Mouse (Mus musculus) layer of hippocampus, adult 9-10 months (tissue): Measurements from ENCODE around the gene Raet1e.
"Not testable (repeated sequence)": the region's sequence is repeated elsewhere in the genome, so short reads cannot be mapped to it uniquely, and the experiment has no call there.

Experiments used
- DNase-seq: peaks from one replicate; pipeline ENCODE4 v3.0.0; 2022; ENCODE audit warnings: low spot score

Gene Raet1e

DNA sequence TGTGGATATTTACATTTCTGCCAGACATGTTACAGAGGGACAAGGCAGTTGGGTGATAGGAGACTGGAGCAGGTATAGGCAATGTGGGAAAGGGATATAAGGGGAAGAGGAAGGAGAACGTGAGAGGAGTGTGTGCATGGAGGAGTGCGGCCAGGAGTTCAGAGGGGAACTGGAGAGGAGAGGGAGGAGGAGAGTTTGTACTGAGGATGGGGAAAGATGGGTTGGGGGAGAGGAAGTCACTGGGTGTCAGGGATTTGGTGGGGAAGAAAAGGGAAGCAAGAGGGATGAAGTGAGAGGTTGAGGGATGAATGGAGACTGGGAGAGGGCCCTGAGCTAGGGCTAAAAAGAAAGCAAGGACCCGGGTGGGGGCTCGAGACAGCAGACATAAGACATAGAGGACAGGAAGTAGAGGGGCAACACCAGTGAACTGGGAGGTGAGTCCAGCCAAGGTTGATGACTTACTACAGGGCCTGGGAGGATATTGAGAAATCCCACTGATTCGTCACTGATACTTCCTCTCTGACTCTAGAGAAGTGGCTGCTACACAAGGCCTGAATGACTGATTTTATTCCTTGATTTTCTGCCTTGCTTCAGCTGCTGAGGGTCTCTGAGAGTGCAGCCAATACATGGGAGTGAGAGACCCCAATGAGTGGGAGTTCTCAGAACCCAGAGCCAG lies 7.1 kb downstream of the Raet1e start:
- DNase-seq, result not testable (repeated sequence)

DNA sequence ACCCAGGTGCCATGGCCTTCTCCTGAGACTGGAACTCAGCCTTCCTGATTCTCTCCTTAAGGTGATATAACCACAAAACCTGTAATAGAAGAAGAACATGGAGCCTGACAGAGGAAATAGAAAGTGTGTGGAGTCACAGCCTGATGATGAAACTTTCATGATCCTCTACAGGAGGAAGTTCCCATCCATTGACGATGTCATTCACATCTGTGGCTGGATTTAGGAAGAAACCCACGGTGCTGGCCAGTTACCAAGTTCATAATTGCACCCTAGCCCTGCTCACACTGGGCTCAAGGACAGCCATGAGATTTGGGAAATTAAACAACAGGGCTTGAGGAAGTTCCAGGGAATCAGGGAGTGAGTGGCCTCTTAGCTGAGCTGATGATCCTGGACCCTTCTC lies 7.7 kb downstream of the Raet1e start:
- not testable (repeated sequence) for DNase-seq

DNA sequence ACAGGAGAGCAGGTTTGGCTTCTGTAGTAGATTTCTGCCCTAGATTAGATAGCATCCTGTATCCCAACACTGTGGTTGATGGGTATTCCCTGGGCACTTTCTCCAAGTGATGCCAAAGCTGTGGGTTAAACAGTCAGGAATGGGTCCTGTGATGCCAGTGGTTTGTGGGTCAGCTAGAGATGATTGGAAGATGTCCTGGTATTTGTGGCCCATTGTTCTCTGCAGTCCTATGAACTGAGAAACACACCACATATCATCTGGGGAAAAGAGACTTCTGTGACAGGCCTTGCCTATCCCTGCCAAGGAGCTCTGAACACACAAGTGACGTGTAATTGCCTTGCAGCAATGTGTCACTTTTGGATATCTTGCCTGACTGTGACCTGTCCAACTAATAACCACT lies 8.7 kb downstream of the Raet1e start:
- DNase-seq, result not testable (repeated sequence)

DNA sequence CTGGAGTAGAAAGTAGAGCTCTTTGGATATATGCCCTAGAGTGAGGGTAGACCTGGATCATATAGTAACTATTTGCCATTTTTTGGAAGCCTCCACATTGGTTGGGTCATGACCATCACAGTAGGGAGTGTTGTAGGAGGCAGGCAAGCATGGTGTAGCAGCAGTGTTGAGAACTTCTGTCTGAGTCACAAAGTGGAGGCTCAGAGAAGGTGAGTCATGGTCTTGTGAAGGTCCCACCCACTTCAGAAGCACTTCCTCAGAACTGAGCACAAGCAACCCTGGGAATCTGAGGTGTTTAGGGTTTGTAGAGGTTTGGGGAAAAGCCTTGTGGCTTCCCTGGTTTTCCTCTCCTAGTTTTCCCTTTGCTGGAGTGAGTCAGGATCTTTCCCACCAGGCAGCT lies 10.7 kb downstream of the Raet1e start:
- not testable (repeated sequence) for DNase-seq

DNA sequence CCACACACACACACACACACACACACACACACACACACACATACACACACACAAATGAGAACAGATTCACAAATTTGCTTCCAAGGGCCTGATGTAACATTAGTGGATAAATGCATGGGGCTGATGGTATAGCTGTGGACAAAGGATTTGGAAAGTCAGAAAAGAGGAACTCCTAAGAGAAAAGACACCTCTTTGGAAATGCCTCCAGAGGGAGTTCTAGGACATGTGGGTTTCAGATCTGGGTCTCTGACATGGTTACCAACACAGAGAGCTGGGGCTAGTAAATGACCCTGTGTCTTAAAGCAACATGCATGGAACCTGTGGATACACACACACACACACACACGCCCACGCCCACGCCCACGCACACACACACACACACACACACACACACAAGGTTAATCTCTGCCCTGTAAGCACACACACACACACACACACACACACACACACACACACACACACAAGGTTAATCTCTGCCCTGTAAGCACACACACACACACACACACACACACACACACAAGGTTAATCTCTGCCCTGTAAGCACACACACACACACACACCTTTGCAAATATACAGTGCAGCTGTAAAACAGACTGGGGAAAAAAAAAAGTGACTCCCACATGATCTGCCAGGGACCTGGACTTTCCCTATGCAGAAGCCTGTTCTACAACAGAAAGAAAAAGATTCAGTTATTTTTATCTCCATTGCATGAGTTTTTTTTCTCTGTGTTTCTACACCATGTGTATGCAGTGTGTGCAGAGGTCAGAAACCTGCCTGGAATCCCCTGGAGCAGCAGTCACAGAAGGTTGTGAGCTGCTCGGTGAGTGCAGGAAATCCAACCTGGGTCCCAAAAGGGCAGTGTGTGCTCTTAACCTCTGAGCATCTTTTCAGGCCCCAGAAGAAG lies 14.3 kb downstream of the Raet1e start:
- DNase-seq, result not testable (repeated sequence)

DNA sequence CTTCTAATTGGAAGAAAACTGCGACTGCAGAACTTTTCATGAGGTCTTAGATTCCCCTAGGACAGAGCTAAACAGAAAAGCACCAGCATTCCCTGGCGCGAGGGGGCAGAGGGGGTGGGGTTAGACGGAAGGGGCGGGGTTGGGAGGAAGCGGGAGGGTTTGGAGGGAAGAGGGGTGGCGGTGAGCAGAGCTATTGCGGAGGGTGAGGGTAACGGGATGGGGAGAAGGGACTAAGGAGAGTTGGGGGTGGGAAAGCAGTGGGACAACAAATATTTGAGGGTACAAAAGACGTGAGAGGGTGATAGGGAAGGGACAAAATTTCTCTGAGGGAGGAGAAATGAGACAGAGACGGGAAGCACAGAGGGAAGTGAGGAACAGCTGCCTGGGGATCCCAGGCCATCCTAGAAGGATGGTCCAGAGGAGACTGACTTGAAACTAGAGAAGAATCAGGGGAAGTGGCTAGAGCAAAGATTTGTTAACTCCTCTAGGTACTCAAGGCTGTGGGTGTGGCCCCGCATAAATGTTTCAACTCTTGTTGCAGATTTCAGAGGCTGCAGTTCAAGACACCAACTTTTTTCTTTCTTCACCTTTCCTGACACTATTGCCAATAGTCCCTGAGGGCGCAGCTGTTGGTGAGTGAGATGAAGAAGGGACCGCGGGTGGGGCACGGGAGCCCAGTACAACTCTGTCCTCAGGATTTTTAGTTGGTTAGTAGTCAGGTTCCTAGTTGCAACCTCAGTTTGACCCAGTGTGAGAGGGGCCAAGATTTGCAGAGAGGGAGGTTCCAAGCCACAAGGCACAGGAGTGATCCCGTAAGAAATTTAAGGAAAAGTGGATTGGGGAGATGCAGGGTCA lies 15.2 kb downstream of the Raet1e start:
- DNase-seq, result not testable (repeated sequence)

DNA sequence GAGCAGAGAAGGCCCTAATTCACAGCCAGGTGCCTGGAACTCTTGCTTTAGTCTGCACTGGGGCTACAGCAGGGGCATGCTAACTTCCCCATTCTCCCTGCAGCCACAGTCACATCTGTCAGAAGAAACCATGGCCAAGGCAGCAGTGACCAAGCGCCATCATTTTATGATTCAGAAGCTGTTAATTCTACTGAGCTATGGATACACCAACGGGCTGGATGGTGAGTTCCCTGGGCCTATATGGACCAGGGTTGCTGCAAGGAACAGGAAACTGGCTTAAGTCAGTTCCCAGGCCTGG lies 15.8 kb downstream of the Raet1e start:
- not testable (repeated sequence) for DNase-seq

DNA sequence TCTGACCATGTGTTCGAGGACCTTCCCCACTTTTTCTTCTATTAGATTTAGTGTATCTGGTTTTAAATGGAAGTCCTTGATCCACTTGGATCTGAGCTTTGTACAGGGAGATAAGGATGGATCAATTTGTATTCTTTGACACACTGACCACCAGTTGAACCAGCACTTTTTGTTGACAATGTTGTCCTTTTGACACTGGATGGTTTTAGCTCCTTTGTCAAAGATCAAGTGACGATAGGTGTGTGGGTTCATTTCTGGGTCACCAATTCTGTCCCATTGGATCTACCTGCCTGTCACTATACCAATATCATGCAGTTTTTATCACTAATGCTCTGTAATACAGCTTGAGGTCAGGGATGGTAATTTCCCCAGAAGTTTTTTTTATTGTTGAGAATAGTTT lies 18.1 kb downstream of the Raet1e start:
- not testable (repeated sequence) for DNase-seq

DNA sequence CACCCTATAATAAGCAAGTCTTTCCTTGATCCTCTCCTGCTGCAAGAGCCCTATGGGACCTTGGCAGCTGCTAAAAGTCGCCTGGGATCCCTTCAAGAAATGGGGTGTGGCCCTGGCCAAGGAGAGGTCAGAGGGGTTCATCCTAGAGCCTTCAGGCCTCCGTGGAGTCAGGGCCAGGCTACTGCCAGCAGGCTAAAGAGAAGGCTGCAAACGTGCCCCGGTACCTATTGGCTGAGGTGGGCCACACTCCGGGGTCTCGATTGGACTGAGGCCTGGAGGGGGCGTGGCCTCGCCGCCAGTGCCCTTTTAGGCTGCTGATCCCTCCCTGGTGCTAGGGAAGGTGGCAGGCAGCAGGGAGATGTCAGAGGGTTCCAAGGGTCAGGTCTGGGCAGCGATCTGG lies 32.7 kb downstream of the Raet1e start:
- not testable (repeated sequence) for DNase-seq

DNA sequence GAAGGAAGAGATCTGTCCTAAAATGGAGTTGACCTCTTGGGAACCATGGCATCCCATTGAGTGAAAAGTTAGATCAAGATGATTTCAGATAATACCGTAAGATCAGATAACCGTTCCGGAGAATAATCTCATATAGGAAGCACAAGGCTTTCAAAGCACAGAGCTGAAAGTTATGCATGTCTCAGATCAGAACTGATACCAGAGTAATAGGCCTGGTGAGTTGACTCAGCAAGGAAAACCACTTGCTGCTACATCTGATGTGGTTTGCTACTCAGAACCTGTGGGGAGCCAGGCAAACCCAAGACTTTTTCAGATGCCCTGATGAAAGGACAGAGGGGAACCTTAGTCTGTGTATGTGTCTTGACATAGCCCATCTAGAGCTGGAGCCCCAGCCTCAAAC lies 43.0 kb downstream of the Raet1e start:
- DNase-seq, result not testable (repeated sequence)

DNA sequence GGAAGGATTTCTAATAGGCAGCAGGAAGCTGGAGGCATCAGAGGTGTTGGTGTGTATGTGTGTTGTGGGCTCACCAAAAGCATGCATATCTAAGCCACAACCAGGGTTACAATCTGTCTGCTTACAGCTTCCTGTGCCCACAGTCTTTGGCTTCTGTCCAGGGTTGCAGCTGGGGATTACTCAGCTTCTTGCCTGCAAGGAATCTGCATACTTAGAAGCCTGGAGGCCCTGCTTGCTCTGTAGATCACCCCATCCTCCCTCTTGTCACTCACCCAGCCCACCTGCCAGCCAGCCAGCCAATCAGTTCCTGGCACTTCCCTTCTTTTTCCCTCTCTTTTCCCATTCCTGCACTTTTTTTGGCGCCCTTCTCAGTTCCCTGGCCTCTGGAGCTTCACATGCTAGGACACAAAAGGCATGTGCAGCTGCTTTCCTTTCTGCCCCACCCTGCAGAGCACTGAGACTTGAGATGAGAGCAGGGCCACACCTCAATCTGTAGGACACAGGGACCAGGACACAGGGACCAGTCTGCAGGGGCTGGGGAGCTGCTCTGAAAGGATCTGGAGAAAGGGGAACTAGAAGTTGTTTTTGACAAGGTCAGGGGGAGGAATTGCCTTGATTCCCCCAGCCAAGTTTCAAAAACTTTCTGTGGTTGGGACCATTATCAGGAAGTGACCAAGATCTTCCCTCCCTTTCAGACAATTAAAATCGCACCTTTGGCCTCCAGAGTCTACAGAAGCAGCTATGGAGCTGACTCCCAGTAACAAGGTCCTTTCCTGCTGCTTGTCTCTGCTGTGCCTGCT lies 44.6 kb downstream of the Raet1e start:
- not testable (repeated sequence) for DNase-seq

DNA sequence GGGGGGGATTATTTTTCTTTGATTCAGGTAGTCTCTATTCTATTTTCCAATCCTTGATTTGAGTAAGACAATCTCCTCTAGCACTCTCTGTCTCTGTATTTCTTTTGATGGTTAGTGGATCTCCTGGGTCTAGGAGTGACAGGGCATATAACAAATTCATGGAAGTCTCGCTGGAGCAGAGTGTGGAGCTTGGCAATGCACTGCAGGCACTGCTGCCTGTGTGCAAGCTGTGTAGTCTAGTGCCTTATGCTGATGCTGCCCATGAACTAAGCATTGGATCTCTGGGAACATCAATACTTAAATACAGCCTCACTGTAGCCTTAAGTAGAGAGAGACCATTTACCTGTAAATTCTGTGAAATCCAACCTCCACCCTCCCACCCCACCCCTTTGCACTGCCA lies 48.1 kb downstream of the Raet1e start:
- not testable (repeated sequence) for DNase-seq

DNA sequence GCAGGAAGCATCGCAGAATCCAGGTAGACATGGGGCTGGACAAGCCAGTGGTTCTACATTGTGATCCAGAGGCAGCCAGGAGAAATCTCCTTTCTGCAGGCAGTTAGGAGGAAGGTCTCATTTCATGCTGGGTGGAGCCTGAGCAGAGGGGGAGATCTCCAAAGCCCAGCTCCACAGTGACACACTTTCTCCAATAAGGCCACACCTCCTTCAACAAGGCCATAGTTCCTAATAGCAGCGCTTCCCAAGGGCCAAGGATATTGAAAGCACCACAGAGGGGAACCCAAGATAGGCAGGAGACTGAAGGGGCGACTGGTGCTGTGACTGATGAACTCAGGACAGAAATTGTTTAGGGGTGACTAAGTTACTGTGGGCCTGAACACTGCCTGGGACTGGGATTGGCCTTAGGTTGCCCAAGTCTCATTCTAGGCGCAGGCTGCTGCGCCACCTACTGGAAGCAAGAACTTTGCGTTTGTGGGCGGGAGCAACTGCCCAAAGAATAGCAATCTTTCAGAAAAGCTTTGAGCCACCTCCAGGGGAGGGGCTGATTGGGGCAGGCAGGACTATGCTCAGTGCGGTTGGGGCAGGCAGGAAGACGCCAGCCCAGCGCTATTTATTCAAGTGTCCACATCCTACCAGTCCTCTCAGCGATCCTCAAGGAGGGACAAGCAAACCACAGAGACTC lies 53.8 kb downstream of the Raet1e start:
- not testable (repeated sequence) for DNase-seq

DNA sequence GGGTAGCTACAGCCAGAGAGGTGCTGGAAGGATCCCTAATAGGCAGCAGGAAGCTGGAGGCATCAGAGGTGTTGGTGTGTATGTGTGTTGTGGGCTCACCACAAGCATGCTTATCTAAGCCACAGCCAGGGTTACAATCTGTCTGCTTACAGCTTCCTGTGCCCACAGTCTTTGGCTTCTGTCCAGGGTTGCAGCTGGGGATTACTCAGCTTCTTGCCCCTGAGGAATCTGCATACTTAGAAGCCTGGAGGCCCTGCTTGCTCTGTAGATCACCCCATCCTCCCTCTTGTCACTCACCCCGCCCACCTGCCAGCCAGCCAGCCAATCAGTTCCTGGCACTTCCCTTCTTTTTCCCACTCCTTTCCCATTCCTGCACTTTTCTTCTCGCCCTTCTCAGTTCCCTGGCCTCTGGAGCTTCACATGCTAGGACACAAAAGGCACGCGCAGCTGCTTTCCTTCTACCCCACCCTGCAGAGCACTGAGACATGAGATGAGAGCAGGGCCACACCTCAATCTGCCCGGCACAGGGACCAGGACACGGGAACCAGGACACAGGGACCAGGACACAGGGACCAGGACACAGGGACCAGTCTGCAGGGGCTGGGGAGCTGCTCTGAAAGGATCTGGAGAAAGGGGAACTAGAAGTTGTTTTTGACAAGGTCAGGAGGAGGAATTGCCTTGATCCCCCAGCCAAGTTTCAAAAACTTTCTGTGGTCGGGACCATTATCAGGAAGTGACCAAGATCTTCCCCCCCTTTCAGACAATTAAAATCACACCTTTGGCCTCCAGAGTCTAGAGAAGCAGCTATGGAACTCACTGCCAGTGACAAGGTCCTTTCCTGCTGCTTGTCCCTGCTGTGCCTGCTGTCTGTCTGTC lies 65.3 kb downstream of the Raet1e start:
- not testable (repeated sequence) for DNase-seq

DNA sequence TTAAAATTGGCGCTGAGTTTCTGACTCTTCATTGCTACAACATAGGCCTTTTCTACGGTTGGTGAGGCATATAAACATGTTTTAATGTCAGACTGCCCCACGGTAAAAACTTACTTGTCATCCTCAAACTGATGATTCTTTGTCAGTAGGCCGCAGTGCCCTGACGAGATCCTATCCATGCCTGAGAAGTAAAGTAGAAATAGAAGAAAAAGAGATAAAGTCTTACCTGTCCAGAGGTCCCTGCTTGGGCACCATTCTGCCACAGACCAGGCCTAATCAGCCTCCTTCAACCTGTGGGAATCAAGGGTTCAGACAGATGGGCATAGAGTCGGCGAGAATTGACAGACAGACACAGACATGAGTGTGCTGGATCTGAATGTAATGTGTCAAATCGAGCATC lies 106.7 kb downstream of the Raet1e start:
- no peak for DNase-seq

DNA sequence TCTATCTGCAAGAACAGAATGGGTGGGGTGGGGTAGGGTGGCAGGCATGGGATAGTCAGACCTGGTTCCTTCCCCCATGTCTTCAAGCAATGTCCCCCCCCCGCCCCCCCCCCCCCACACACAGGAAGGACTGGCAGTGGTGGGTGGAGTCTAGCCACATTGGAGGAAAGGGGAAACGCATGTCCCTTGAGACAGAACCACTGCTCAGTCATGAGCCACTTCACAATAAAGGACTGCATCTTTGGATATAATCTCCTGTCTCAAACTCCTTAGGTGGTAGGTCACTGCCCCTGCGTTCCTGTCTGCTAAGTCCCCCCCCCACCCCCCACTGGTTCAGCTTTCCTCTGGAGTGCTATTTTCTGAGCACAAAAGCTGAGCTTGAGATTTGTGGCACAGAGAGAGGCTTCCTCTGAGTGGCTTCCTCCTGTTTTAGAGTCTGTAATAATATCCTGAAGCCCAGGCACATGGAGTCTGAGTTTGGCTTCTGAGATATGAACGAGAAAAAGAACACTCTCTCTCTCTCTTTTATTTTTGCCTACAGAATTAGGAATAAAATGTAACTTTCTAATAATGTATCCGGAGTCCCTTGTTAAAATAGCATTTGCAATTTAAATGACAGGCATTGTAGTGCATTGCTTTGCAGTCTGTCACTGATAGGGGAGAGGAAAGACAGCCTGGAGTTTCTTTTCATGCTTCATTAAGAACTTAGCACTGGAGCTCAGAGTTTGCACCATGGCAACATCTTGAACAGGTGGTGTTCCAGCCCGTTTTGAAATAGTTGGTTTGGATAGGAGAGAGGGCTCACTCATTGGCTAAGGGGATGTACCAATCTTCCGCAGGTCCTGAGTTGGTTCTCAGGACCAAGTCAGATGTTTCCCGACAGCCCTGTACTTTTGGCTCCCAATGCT lies 112.8 kb downstream of the Raet1e start:
- not testable (repeated sequence) for DNase-seq

DNA sequence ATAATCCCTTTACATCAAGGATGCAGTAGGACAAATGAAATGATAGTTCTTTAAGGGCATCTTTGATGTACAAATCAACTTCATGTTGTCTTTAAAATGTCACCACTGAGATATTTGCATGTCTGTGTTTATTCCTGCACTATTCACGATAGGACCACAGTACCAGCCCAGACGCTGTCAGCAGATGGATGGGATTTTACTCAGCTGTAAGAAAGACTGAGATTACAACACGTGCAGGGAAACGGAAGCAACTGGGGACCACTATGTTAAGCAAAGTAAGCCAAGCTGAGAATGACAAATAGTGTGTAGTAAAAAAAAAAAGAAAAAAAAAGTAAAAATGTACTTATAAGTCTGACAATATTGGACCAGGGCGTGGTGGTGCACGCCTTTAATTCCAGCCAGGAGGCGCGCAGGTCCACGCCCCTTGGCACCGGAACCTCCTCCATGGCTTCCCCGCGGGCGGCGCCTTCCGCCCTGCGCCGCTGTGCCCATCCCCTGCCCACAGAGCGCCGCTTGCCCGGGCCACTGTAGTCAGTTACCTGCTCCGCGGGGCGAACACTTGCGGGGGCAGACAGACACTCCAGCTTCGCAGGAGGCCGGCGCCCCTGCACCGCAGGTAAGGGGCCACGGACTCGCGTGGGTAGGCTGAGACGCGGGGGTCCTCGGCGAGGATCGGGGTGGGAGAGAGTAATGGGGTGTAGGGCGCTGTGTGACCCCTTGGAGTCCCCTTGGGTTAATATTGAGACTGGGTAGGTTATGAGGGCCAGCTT lies 114.7 kb downstream of the Raet1e start:
- not testable (repeated sequence) for DNase-seq

DNA sequence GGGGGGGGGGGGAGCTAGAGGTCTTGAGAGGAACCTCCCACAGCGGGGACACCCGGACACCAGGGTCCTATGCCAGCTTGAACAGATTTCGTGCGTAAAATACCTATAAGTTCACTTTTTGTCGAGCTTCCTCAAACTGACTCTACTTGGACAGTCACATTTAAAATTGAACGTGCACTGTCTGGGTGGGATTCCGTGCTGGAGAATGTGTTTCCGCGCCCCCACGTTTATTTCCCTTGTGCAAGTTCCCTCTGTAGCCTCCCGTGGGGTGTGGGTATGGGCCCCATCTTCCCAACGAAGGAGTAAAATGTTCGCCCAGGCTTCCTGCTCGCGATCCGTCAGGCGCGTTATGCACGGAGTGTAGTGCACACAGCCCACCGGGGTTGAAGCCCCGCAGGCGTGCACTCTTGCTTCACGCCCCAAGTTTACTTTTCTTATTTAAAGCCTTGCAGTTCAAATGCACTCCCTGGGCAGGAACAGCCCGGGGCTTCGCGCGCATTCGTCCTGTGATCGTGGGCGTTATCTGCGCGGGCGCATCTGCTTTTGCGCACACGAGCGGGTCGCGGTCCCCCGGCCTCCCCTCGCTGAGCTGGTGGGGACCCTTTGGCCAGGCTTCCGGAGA lies 115.4 kb downstream of the Raet1e start:
- no peak for DNase-seq
